Comparison of ENCODE assay signal across 9 mouse cellular contexts in genomic region chr16:91512161-91512787, GRCm38 (mm10). TPM values are rescaled to one million over a fixed set of nuclear protein-coding genes. Genes with fewer than 3 reads are reported as not detected.
DNase-seq lines count a peak whose midpoint lies in the region; ATAC-seq lines count a peak whose summit lies in the region.
"Had no signal": no experiment of that assay in that cellular context is flagged by ENCODE, and none has a peak within 500 bp of the region (broad histone marks: within the 10 kb centered on the region; RNA-seq: fewer than 3 reads in every experiment).

No protein-coding gene starts in this region.

- peak; percentile 80 to 88 for DNase-seq in CD8-positive naive resting alpha-beta T cell, adult 2 months (ENCODE audit: low read depth in 2 of 2, low spot score in 2 of 2)
- peak; percentile 55 to 68 for DNase-seq in adrenal gland, postnatal 4 days (ENCODE audit: low spot score in 2 of 2)
- peak; percentile 88 for DNase-seq in heart, adult 8-10 months (ENCODE audit: low spot score)
- DNase-seq in kidney, postnatal 10 days: peak; percentile 89
- DNase-seq in testis, postnatal 14 days (ENCODE audit: low spot score): peak; percentile 61

- no peak overlapping the region for H3K9ac ChIP-seq in embryonic facial prominence, embryonic 12.5 days
- no peak overlapping the region for H3K9ac ChIP-seq in liver, embryonic 15.5 days
- H3K9ac ChIP-seq in neural tube, embryonic 15.5 days (replicated peaks): no peak overlapping the region
- H3K9ac ChIP-seq: hindbrain, embryonic 15.5 days had no signal

- no peak overlapping the region for H3K27ac ChIP-seq in embryonic facial prominence, embryonic 12.5 days
- H3K27ac ChIP-seq in liver, embryonic 15.5 days (replicated peaks): no peak overlapping the region
- no peak overlapping the region for H3K27ac ChIP-seq in neural tube, embryonic 15.5 days (replicated peaks)
- H3K27ac ChIP-seq: hindbrain, embryonic 15.5 days had no signal

- H3K4me1 ChIP-seq in embryonic facial prominence, embryonic 12.5 days: no peaks in the 10 kb centered on the region
- H3K4me1 ChIP-seq in liver, embryonic 15.5 days (replicated peaks): peaks cover 34% of the 10 kb centered on the region
- no peaks in the 10 kb centered on the region for H3K4me1 ChIP-seq in neural tube, embryonic 15.5 days
- H3K4me1 ChIP-seq: hindbrain, embryonic 15.5 days had no signal

- H3K27me3 ChIP-seq in embryonic facial prominence, embryonic 12.5 days: no peaks in the 10 kb centered on the region
- no peaks in the 10 kb centered on the region for H3K27me3 ChIP-seq in liver, embryonic 15.5 days
- no peaks in the 10 kb centered on the region for H3K27me3 ChIP-seq in neural tube, embryonic 15.5 days (replicated peaks)
- H3K27me3 ChIP-seq: hindbrain, embryonic 15.5 days had no signal

- H3K4me3 ChIP-seq in embryonic facial prominence, embryonic 12.5 days: no peak overlapping the region
- H3K4me3 ChIP-seq in liver, embryonic 15.5 days (replicated peaks): no peak overlapping the region
- no peak overlapping the region for H3K4me3 ChIP-seq in neural tube, embryonic 15.5 days (replicated peaks)
- H3K4me3 ChIP-seq: hindbrain, embryonic 15.5 days had no signal

- no peaks in the 10 kb centered on the region for H3K9me3 ChIP-seq in embryonic facial prominence, embryonic 12.5 days
- no peaks in the 10 kb centered on the region for H3K9me3 ChIP-seq in liver, embryonic 15.5 days (replicated peaks)
- H3K9me3 ChIP-seq in neural tube, embryonic 15.5 days (replicated peaks): no peaks in the 10 kb centered on the region
- H3K9me3 ChIP-seq: hindbrain, embryonic 15.5 days had no signal

- 31% methylated on average over 7 of the region's 7 CpGs for WGBS in embryonic facial prominence, embryonic 12.5 days
- WGBS in liver, embryonic 15.5 days (ENCODE audit: insufficient replicate concordance): 25% methylated on average over 7 of the region's 7 CpGs
- WGBS in neural tube, embryonic 15.5 days: 35% methylated on average over 7 of the region's 7 CpGs

- ATAC-seq in embryonic facial prominence, embryonic 12.5 days (ENCODE audit: insufficient number of reproducible peaks, insufficient read depth, low FRiP score, low TSS enrichment): 0 out of 2 replicates have a peak, but pooled peaks have one; percentile 52
- ATAC-seq in liver, embryonic 15.5 days (ENCODE audit: insufficient read depth): 0 out of 2 replicates have a peak, but pooled peaks have one; percentile 30
- peak; percentile 74; the same call in 1 of the 2 replicates for ATAC-seq in neural tube, embryonic 15.5 days (ENCODE audit: low FRiP score)

- H3K4me2 ChIP-seq in embryonic facial prominence, embryonic 12.5 days (replicated peaks): no peak overlapping the region
- no peak overlapping the region for H3K4me2 ChIP-seq in liver, embryonic 15.5 days
- no peak overlapping the region for H3K4me2 ChIP-seq in neural tube, embryonic 15.5 days
- H3K4me2 ChIP-seq: hindbrain, embryonic 15.5 days had no signal

- peaks cover 7% of the 10 kb centered on the region; the same call in 1 of the 2 replicates for H3K36me3 ChIP-seq in embryonic facial prominence, embryonic 12.5 days
- peaks cover 18% of the 10 kb centered on the region for H3K36me3 ChIP-seq in liver, embryonic 15.5 days (replicated peaks)
- H3K36me3 ChIP-seq in neural tube, embryonic 15.5 days: peaks cover 5% of the 10 kb centered on the region
- H3K36me3 ChIP-seq: hindbrain, embryonic 15.5 days had no signal

RNA-seq across cellular contexts. Expression of gene Ifnar1, which starts 27.2 kb away (rescaled TPM):
- total RNA-seq in adrenal gland, postnatal 4 days (2021): 10 to 100 TPM; 87.7 to 92.9 TPM
- polyA plus RNA-seq in embryonic facial prominence, embryonic 12.5 days (2016; fragmentation: Nextera tagmentation; extraction: Ambion mirVana): 69.3 and 71.6 TPM in 2 replicates
- 10 to 100 TPM; 18.7 to 28.6 (median 22.0) TPM for total RNA-seq in heart, adult 8-10 months (2022)
- polyA plus RNA-seq in liver, embryonic 15.5 days (2015; fragmentation: Nextera tagmentation; extraction: Ambion mirVana): 19.4 and 21.6 TPM in 2 replicates
- 45.3 and 46.8 TPM in 2 replicates for polyA plus RNA-seq in neural tube, embryonic 15.5 days (2015; fragmentation: Nextera tagmentation; extraction: Ambion mirVana)

RNA-seq across cellular contexts. Expression of gene Ifngr2, which starts 34.6 kb away (rescaled TPM):
- total RNA-seq in adrenal gland, postnatal 4 days (2021): 10 to 100 TPM; 38.5 to 40.9 TPM
- 47.5 and 48.9 TPM in 2 replicates for polyA plus RNA-seq in embryonic facial prominence, embryonic 12.5 days (2016; fragmentation: Nextera tagmentation; extraction: Ambion mirVana)
- 100 to 1,000 TPM; 122 to 145 (median 132) TPM for total RNA-seq in heart, adult 8-10 months (2022)
- 16.1 and 17.1 TPM in 2 replicates for polyA plus RNA-seq in liver, embryonic 15.5 days (2015; fragmentation: Nextera tagmentation; extraction: Ambion mirVana)
- polyA plus RNA-seq in neural tube, embryonic 15.5 days (2015; fragmentation: Nextera tagmentation; extraction: Ambion mirVana): 106 and 112 TPM in 2 replicates
